Mouse (Mus musculus) small intestine, adult 2 months (tissue): Measurements from ENCODE around the gene Clec16a.

Source experiments
- CTCF ChIP-seq: fragments of 200-500 bp; IDR thresholded peaks from 2 replicates; pipeline ENCODE4 v1.5.1; 2012; ENCODE audit warnings: low read depth, mild to moderate bottlenecking, control low read depth, inconsistent platforms, low read length, moderate library complexity, mixed read lengths; ENCODE audit not compliant: insufficient replicate concordance, insufficient read length; ENCODE audit errors: extremely low read depth
- POLR2A ChIP-seq: fragments of 200-500 bp; IDR thresholded peaks from 2 replicates; pipeline ENCODE4 v1.6.1; 2012; ENCODE audit warnings: low read depth, mild to moderate bottlenecking, control low read depth, inconsistent platforms, low read length, moderate library complexity

- TF ChIP-seq CTCF, result no peak
- no peak for TF ChIP-seq POLR2A
These were observed 182.5 kb downstream of the Clec16a start for GRCm38 (mm10) chr16:10727630-10728029.
